Mouse (Mus musculus): ENCODE measurements at regions not wholly inside any gene's neighbourhood (a gene's known extent, or its start where the extent isn't known, plus 50 kb on each side); places are given as distances from the start of the nearest gene placed in this dataset.

- no peak for DNase-seq (ENCODE audit: low read depth, low spot score)
Observed at GRCm38 (mm10) chr1:64297343-64297742, 175.3 kb upstream of the Klf7 start.

GRCm38 (mm10) chr1:64295512-64295945, 173.4 kb upstream of the Klf7 start:
- DNase-seq (ENCODE audit: low read depth, low spot score), result no peak

GRCm38 (mm10) chr1:64295051-64295450, 173.0 kb upstream of the Klf7 start:
- no peak for DNase-seq (ENCODE audit: low read depth, low spot score)

GRCm38 (mm10) chr1:64288812-64289447, 166.8 kb upstream of the Klf7 start:
- no peak for DNase-seq (ENCODE audit: low read depth, low spot score)

- no peak for DNase-seq (ENCODE audit: low read depth, low spot score)
Observed at GRCm38 (mm10) chr1:64287068-64287467, 165.0 kb upstream of the Klf7 start.

- DNase-seq (ENCODE audit: low read depth, low spot score), result no peak
Observed at GRCm38 (mm10) chr1:64284656-64285055, 162.6 kb upstream of the Klf7 start.

GRCm38 (mm10) chr1:64275865-64276264, 153.8 kb upstream of the Klf7 start:
- no peak for DNase-seq (ENCODE audit: low read depth, low spot score)

GRCm38 (mm10) chr1:64275086-64275802, 153.2 kb upstream of the Klf7 start:
- no peak for DNase-seq (ENCODE audit: low read depth, low spot score)

- DNase-seq (ENCODE audit: low read depth, low spot score), result no peak
Observed at GRCm38 (mm10) chr1:64257237-64257636, 135.2 kb upstream of the Klf7 start.

GRCm38 (mm10) chr1:64255554-64256295, 133.6 kb upstream of the Klf7 start:
- DNase-seq (ENCODE audit: low read depth, low spot score), result no peak

- no peak for DNase-seq (ENCODE audit: low read depth, low spot score)
Observed at GRCm38 (mm10) chr1:64254673-64255072, 132.6 kb upstream of the Klf7 start.

- DNase-seq (ENCODE audit: low read depth, low spot score), result no peak
Observed at GRCm38 (mm10) chr1:64253996-64254395, 131.9 kb upstream of the Klf7 start.

GRCm38 (mm10) chr1:64242401-64242800, 120.3 kb upstream of the Klf7 start:
- DNase-seq (ENCODE audit: low read depth, low spot score), result no peak

- no peak for DNase-seq (ENCODE audit: low read depth, low spot score)
Observed at GRCm38 (mm10) chr1:64229654-64230053, 107.6 kb upstream of the Klf7 start.

GRCm38 (mm10) chr1:64226001-64226918, 104.2 kb upstream of the Klf7 start:
- DNase-seq (ENCODE audit: low read depth, low spot score), result peak; percentile 94

GRCm38 (mm10) chr1:64223779-64224687, 102.0 kb upstream of the Klf7 start:
- peak; percentile 48 for DNase-seq (ENCODE audit: low read depth, low spot score)

- DNase-seq (ENCODE audit: low read depth, low spot score), result no peak
Observed at GRCm38 (mm10) chr1:64222475-64222874, 100.4 kb upstream of the Klf7 start.

GRCm38 (mm10) chr1:64220486-64220885, 98.4 kb upstream of the Klf7 start:
- DNase-seq (ENCODE audit: low read depth, low spot score), result peak; percentile 38

GRCm38 (mm10) chr1:64220040-64220439, 98.0 kb upstream of the Klf7 start:
- no peak for DNase-seq (ENCODE audit: low read depth, low spot score)

- DNase-seq (ENCODE audit: low read depth, low spot score), result no peak
Observed at GRCm38 (mm10) chr1:64215646-64216045, 93.6 kb upstream of the Klf7 start.

Data from ZHBTc4 (cell line).